Mouse (Mus musculus) olfactory bulb, adult 2 months (tissue): Measurements from ENCODE around the gene Hk1.

Experiments
- CTCF ChIP-seq: fragments of 200-500 bp; IDR thresholded peaks from 2 replicates; pipeline ENCODE4 v1.5.1; 2012; ENCODE audit warnings: low read depth, mild to moderate bottlenecking, low read length, moderate library complexity; ENCODE audit not compliant: insufficient read depth
- POLR2A ChIP-seq: fragments of 200-500 bp; IDR thresholded peaks from 2 replicates; pipeline ENCODE4 v1.6.1; 2012; ENCODE audit warnings: mild to moderate bottlenecking, low read depth, low read length, moderate library complexity; ENCODE audit not compliant: insufficient read depth

DNA sequence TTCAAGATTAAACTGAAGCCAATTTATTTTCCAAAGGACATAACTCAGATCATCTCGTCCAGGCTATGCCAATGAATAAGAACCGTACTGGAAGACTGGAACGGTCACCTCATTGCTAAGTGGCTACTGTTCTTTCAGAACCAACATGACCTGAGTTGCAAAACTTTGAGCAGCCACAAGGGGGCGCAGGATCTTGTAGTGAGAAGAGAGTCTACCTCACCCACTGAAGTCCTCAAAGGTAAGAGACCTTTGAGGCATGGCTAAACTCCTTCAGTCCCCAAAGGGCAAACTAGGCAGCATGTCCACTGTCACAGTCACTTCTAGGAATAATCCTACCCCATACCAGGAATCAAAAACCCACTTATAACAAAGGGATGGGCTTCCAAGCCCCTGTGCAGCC, 104.5 kb downstream of the Hk1 start:
- TF ChIP-seq CTCF = no peak
- no peak for TF ChIP-seq POLR2A
